Mouse (Mus musculus) E14TG2a.4 (cell line): ENCODE measurements at regions not wholly inside any gene's neighbourhood (a gene's known extent, or its start where the extent isn't known, plus 50 kb on each side); places are given as distances from the start of the nearest gene placed in this dataset.

Source experiments
- CTCF ChIP-seq: conservative IDR thresholded peaks from 2 replicates; pipeline ENCODE4 v1.5.1; 2014; ENCODE audit warnings: low read length
- POU5F1 ChIP-seq: IDR thresholded peaks from 2 replicates; pipeline ENCODE4 v1.6.1; 2014; ENCODE audit warnings: low read length, borderline replicate concordance

DNA sequence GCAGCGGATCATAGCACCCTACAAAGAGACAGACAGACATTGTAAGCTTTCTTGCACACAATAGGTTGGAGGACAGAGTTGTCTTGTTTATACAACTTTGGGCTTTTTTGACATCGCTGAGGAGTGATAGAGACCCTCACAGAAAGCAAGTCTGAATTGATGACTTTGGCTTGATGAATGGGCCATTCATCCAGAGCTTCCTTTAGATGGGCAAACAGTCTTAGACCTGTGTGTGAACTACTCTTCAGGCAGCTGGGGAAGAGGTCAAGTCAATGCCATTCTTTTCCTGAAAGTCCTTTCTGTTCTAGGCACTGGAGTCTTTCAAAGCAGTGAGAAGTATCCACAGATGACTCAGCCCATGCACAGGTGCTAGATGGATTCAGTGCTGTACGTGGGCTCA, 457.2 kb upstream of the Nova1 start:
- TF ChIP-seq CTCF (no peak), POU5F1 (no peak)
